Mouse (Mus musculus) heart, postnatal 0 days (tissue): ENCODE data around the gene Spag16. TPM values are rescaled to one million over a fixed set of nuclear protein-coding genes. Genes with fewer than 3 reads are reported as not detected.
A peak's percentile ranks its signal among the peaks of the same experiment; 100 is the strongest.

Experiments
- ATAC-seq: fragments of 200-750 bp; cut with Nextera tagmentation; 2 replicates; pipeline ENCODE4 v1.8.0; 2017; ENCODE audit warnings: low read depth, moderate number of reproducible peaks, moderate library complexity; ENCODE audit not compliant: insufficient read depth
- DNase-seq: peaks from one replicate; pipeline ENCODE4 v3.0.0-alpha.2; 2016; ENCODE audit warnings: low spot score
- H3K27ac ChIP-seq: fragments of 300-500 bp; sonication (generic); 2 replicates; pipeline ENCODE4 v1.5.1; 2014; ENCODE audit warnings: low read depth, mild to moderate bottlenecking
- H3K27me3 ChIP-seq: fragments of 300-500 bp; sonication (generic); 2 replicates; pipeline ENCODE4 v1.6.1; 2014; ENCODE audit warnings: low read length, mixed read lengths; ENCODE audit not compliant: control insufficient read depth, insufficient read depth
- H3K36me3 ChIP-seq: fragments of 300-500 bp; sonication (generic); replicated peaks from 2 replicates; pipeline ENCODE4 v1.6.1; 2014; ENCODE audit warnings: low read length, mixed read lengths; ENCODE audit not compliant: control insufficient read depth, insufficient read depth
- H3K4me1 ChIP-seq: fragments of 300-500 bp; sonication (generic); 2 replicates; pipeline ENCODE4 v1.6.1; 2014; ENCODE audit warnings: antibody characterized with exemption; ENCODE audit not compliant: control insufficient read depth, insufficient read depth
- H3K4me2 ChIP-seq: fragments of 300-500 bp; sonication (generic); 2 replicates; pipeline ENCODE4 v1.6.1; 2014; ENCODE audit warnings: low read depth, mild to moderate bottlenecking, low read length, moderate library complexity
- H3K4me3 ChIP-seq: fragments of 300-500 bp; sonication (generic); 2 replicates; pipeline ENCODE4 v1.5.1; 2014; ENCODE audit warnings: low read depth, low read length
- H3K9ac ChIP-seq: fragments of 300-500 bp; sonication (generic); replicated peaks from 2 replicates; pipeline ENCODE4 v1.6.1; 2014; ENCODE audit warnings: low read depth, low read length, mixed read lengths
- H3K9me3 ChIP-seq: fragments of 300-500 bp; sonication (generic); replicated peaks from 2 replicates; pipeline ENCODE4 v1.6.1; 2016; ENCODE audit warnings: low read length; ENCODE audit not compliant: control insufficient read depth
- CTCF ChIP-seq: IDR thresholded peaks from 2 replicates; pipeline ENCODE4 v1.5.1; 2016; ENCODE audit warnings: antibody characterized with exemption, control low read depth, low read depth
- EP300 ChIP-seq: IDR thresholded peaks from 2 replicates; pipeline ENCODE4 v1.6.1; 2016; ENCODE audit warnings: antibody characterized with exemption, low read depth
- WGBS: fragments of 180-500 bp; shearing (Covaris S2); extraction: QIAGEN DNeasy Blood & Tissue Kit; methylation state at CpG from one replicate; pipeline ENCODE4 v1.1.7; 2014; 5-methylcytosine and 5-hydroxymethylcytosine counted together
- polyA plus RNA-seq: library from polyadenylated mRNA; unstranded; fragments of >200 nt; fragmentation: Nextera tagmentation; extraction: Ambion mirVana; gene quantifications from 2 replicates; pipeline ENCODE4 v1.2.1, GENCODE M21; 2015
- total RNA-seq: library from RNA; depleted of rRNA; stranded (reverse); fragments of >200 nt; gene quantifications from 2 replicates; pipeline ENCODE4 v1.2.3, GENCODE M21; 2014; ENCODE audit warnings: low replicate concordance

The Spag16 gene
- total and polyA plus RNA-seq, 2 experiments from 2014 or later = 0.26 to 0.27 TPM

GRCm38 (mm10) chr1:70128035-70128434, 301.3 kb downstream of the Spag16 start:
- H3K9me3 ChIP-seq = no peaks in the 10 kb centered on the region
- H3K9ac ChIP-seq = no peak overlapping the region
- H3K4me2 ChIP-seq = no peak overlapping the region
- TF ChIP-seq EP300 (no peak), CTCF (peak; percentile 54)
- no peak overlapping the region for H3K27ac ChIP-seq
- WGBS = 46% methylated on average over 2 of the region's 2 CpGs
- H3K27me3 ChIP-seq = no peaks in the 10 kb centered on the region
- no peak overlapping the region for H3K4me3 ChIP-seq
- no peaks in the 10 kb centered on the region for H3K4me1 ChIP-seq
- ATAC-seq = no peak
- H3K36me3 ChIP-seq = no peaks in the 10 kb centered on the region
- DNase-seq = peak; percentile 14

- WGBS = 62% methylated on average over 2 of the region's 2 CpGs
- no peak for ATAC-seq
- Histone ChIP-seq H3K9me3 (no peaks in the 10 kb centered on the region), H3K27ac (no peak overlapping the region), H3K4me1 (no peaks in the 10 kb centered on the region), H3K4me3 (no peak overlapping the region), H3K36me3 (no peaks in the 10 kb centered on the region), H3K4me2 (no peak overlapping the region), H3K27me3 (no peaks in the 10 kb centered on the region), H3K9ac (no peak overlapping the region)
- no peak for TF ChIP-seq EP300
- no peak for DNase-seq
Observed at GRCm38 (mm10) chr1:70135547-70135946, 308.8 kb downstream of the Spag16 start.

- Histone ChIP-seq H3K4me1 (no peaks in the 10 kb centered on the region), H3K4me3 (no peak overlapping the region), H3K27me3 (no peaks in the 10 kb centered on the region), H3K36me3 (no peaks in the 10 kb centered on the region), H3K4me2 (no peak overlapping the region), H3K27ac (no peak overlapping the region), H3K9ac (no peak overlapping the region), H3K9me3 (no peaks in the 10 kb centered on the region)
- WGBS = 39% methylated on average over 3 of the region's 3 CpGs
- ATAC-seq (no peak), DNase-seq (no peak)
- TF ChIP-seq CTCF (no peak), EP300 (no peak)
Observed at GRCm38 (mm10) chr1:70165343-70166158, 338.8 kb downstream of the Spag16 start.

- no peaks in the 10 kb centered on the region for H3K27me3 ChIP-seq
- no peak overlapping the region for H3K27ac ChIP-seq
- DNase-seq (no peak), ATAC-seq (no peak)
- H3K9me3 ChIP-seq = no peaks in the 10 kb centered on the region
- TF ChIP-seq CTCF (no peak), EP300 (no peak)
- 29% methylated on average over 4 of the region's 4 CpGs for WGBS
- H3K4me2 ChIP-seq = no peak overlapping the region
- H3K4me1 ChIP-seq = peaks cover 6% of the 10 kb centered on the region; the same call in 1 of the 2 replicates
- H3K4me3 ChIP-seq = no peak overlapping the region
- H3K9ac ChIP-seq = no peak overlapping the region
- H3K36me3 ChIP-seq = no peaks in the 10 kb centered on the region
Observed at GRCm38 (mm10) chr1:70180123-70180741, 353.5 kb downstream of the Spag16 start.

GRCm38 (mm10) chr1:70264815-70265214, 438.0 kb downstream of the Spag16 start:
- Histone ChIP-seq H3K36me3 (no peaks in the 10 kb centered on the region), H3K27me3 (no peaks in the 10 kb centered on the region), H3K9ac (no peak overlapping the region), H3K27ac (no peak overlapping the region), H3K9me3 (no peaks in the 10 kb centered on the region), H3K4me1 (no peaks in the 10 kb centered on the region), H3K4me3 (no peak overlapping the region), H3K4me2 (no peak overlapping the region)
- TF ChIP-seq EP300 = no peak
- no peak for TF ChIP-seq CTCF
- 71% methylated on average over 9 of the region's 9 CpGs for WGBS
- ATAC-seq (no peak), DNase-seq (no peak)
